In genomic region chr15:89398146-89398545, GRCm38 (mm10) we compare ENCODE assay signal across 33 mouse cellular contexts. TPM values are rescaled to one million over a fixed set of nuclear protein-coding genes. Genes with fewer than 3 reads are reported as not detected.
DNase-seq lines count a peak whose midpoint lies in the region; ATAC-seq and TF ChIP-seq lines count a peak whose summit lies in the region.
"Had no signal": no experiment of that assay in that cellular context is flagged by ENCODE, and none has a peak within 500 bp of the region (broad histone marks: within the 10 kb centered on the region; RNA-seq: fewer than 3 reads in every experiment).

No protein-coding gene starts in this region.

- H3K27ac ChIP-seq in forebrain, embryonic 14.5 days (ENCODE audit: low read depth, low read length) = no peak overlapping the region
- H3K27ac ChIP-seq in forebrain, embryonic 16.5 days (ENCODE audit: low read length) = no peak overlapping the region
- no peak overlapping the region for H3K27ac ChIP-seq in midbrain, postnatal 0 days (ENCODE audit: low read depth, low read length)
- H3K27ac ChIP-seq in midbrain, embryonic 15.5 days = no peak overlapping the region
- peak overlapping the region; percentile 100 for H3K27ac ChIP-seq in small intestine, adult 2 months (ENCODE audit: insufficient read depth, low read depth, low read length)
- no peak overlapping the region for H3K27ac ChIP-seq in kidney, embryonic 16.5 days (ENCODE audit: low read length)
- H3K27ac ChIP-seq: embryonic facial prominence, embryonic 13.5 days; forebrain, embryonic 10.5 days; forebrain, embryonic 13.5 days; heart, adult 2 months; heart, embryonic 10.5 days; hindbrain, embryonic 13.5 days had no signal

- no peaks in the 10 kb centered on the region for H3K36me3 ChIP-seq in forebrain, embryonic 14.5 days (ENCODE audit: control insufficient read depth, insufficient read depth, low read length)
- no peaks in the 10 kb centered on the region for H3K36me3 ChIP-seq in forebrain, embryonic 16.5 days (ENCODE audit: control insufficient read depth, insufficient read depth)
- H3K36me3 ChIP-seq in midbrain, postnatal 0 days (ENCODE audit: insufficient read depth, low read length) = no peaks in the 10 kb centered on the region
- H3K36me3 ChIP-seq in midbrain, embryonic 15.5 days (replicated peaks) = no peaks in the 10 kb centered on the region
- H3K36me3 ChIP-seq in small intestine, adult 2 months (ENCODE audit: control insufficient read depth, insufficient read depth, low read length) = no peaks in the 10 kb centered on the region
- no peaks in the 10 kb centered on the region for H3K36me3 ChIP-seq in kidney, embryonic 16.5 days (ENCODE audit: insufficient read depth, low read length)
- H3K36me3 ChIP-seq: embryonic facial prominence, embryonic 13.5 days; forebrain, embryonic 10.5 days; G1E; heart, embryonic 10.5 days; hindbrain, embryonic 13.5 days had no signal

- ATAC-seq in forebrain, embryonic 14.5 days = peak; percentile 52; the same call in 1 of the 2 replicates
- ATAC-seq in forebrain, embryonic 16.5 days = no peak
- ATAC-seq in midbrain, postnatal 0 days (ENCODE audit: low FRiP score) = no peak
- no peak for ATAC-seq in midbrain, embryonic 15.5 days (replicated peaks)
- ATAC-seq in kidney, embryonic 16.5 days (ENCODE audit: low FRiP score, low TSS enrichment) = no peak
- ATAC-seq: forebrain, embryonic 13.5 days; hindbrain, embryonic 16.5 days; inflammation-experienced regulatory T-cells, adult 6 months; intestine, embryonic 16.5 days; Patski had no signal

- no peaks in the 10 kb centered on the region for H3K9me3 ChIP-seq in forebrain, embryonic 14.5 days (replicated peaks; ENCODE audit: control insufficient read depth, low read length)
- H3K9me3 ChIP-seq in forebrain, embryonic 16.5 days (ENCODE audit: control insufficient read depth, low read length) = no peaks in the 10 kb centered on the region
- H3K9me3 ChIP-seq in midbrain, postnatal 0 days (ENCODE audit: low read length) = no peaks in the 10 kb centered on the region
- no peaks in the 10 kb centered on the region for H3K9me3 ChIP-seq in midbrain, embryonic 15.5 days
- no peaks in the 10 kb centered on the region for H3K9me3 ChIP-seq in kidney, embryonic 16.5 days (ENCODE audit: low read length)
- H3K9me3 ChIP-seq: embryonic facial prominence, embryonic 13.5 days; forebrain, embryonic 10.5 days; forebrain, embryonic 13.5 days; G1E; heart, embryonic 10.5 days; hindbrain, embryonic 13.5 days had no signal

- no peak for TF ChIP-seq POLR2A in small intestine, adult 2 months (IDR thresholded peaks at IDR 0.05; ENCODE audit: low read depth, low read length)

- peak; percentile 65 to 68 for DNase-seq in cerebellum, postnatal 10 days
- no peak for DNase-seq in cerebellum, postnatal 36 days
- DNase-seq in forebrain, embryonic 14.5 days (ENCODE audit: low spot score) = peak; percentile 42
- peak; percentile 49 for DNase-seq in midbrain, postnatal 0 days (ENCODE audit: low spot score)
- DNase-seq: adrenal gland, postnatal 10 days; adrenal gland, postnatal 36 days; cerebellum, adult 9-11 months; gastrocnemius, postnatal 36 days; heart, adult 2 months; kidney, adult 18-20 months had no signal

- no peak overlapping the region for H3K9ac ChIP-seq in forebrain, embryonic 14.5 days (ENCODE audit: low read length)
- H3K9ac ChIP-seq in forebrain, embryonic 16.5 days (replicated peaks; ENCODE audit: low read depth, low read length) = no peak overlapping the region
- H3K9ac ChIP-seq in midbrain, postnatal 0 days (replicated peaks; ENCODE audit: low read length, poor library complexity, severe bottlenecking) = no peak overlapping the region
- no peak overlapping the region for H3K9ac ChIP-seq in midbrain, embryonic 15.5 days
- no peak overlapping the region for H3K9ac ChIP-seq in kidney, embryonic 16.5 days (replicated peaks; ENCODE audit: low read length)
- H3K9ac ChIP-seq: embryonic facial prominence, embryonic 13.5 days; forebrain, embryonic 13.5 days; hindbrain, embryonic 13.5 days had no signal

- no peaks in the 10 kb centered on the region for H3K27me3 ChIP-seq in forebrain, embryonic 14.5 days (replicated peaks; ENCODE audit: control insufficient read depth, insufficient read depth, low read length)
- no peaks in the 10 kb centered on the region for H3K27me3 ChIP-seq in forebrain, embryonic 16.5 days (replicated peaks; ENCODE audit: control insufficient read depth, insufficient read depth, low read length)
- H3K27me3 ChIP-seq in midbrain, postnatal 0 days (ENCODE audit: insufficient read depth, low read length) = no peaks in the 10 kb centered on the region
- no peaks in the 10 kb centered on the region for H3K27me3 ChIP-seq in midbrain, embryonic 15.5 days (replicated peaks)
- H3K27me3 ChIP-seq in small intestine, adult 2 months (ENCODE audit: control insufficient read depth, insufficient read depth, low read length) = no peaks in the 10 kb centered on the region
- no peaks in the 10 kb centered on the region for H3K27me3 ChIP-seq in kidney, embryonic 16.5 days (ENCODE audit: insufficient read depth, low read length)
- H3K27me3 ChIP-seq: embryonic facial prominence, embryonic 13.5 days; forebrain, embryonic 13.5 days; hindbrain, embryonic 13.5 days had no signal

- TF ChIP-seq CTCF in midbrain, postnatal 0 days (IDR thresholded peaks at IDR 0.05) = no peak
- TF ChIP-seq CTCF in small intestine, adult 2 months (IDR thresholded peaks at IDR 0.05; ENCODE audit: extremely low read depth, insufficient read length, insufficient replicate concordance, low read depth, low read length) = no peak

- H3K4me1 ChIP-seq in forebrain, embryonic 14.5 days (ENCODE audit: control insufficient read depth, insufficient read depth, low read length) = no peaks in the 10 kb centered on the region
- H3K4me1 ChIP-seq in forebrain, embryonic 16.5 days (replicated peaks; ENCODE audit: control insufficient read depth, insufficient read depth, low read length) = no peaks in the 10 kb centered on the region
- H3K4me1 ChIP-seq in midbrain, postnatal 0 days (ENCODE audit: insufficient read depth, low read length) = no peaks in the 10 kb centered on the region
- H3K4me1 ChIP-seq in midbrain, embryonic 15.5 days = no peaks in the 10 kb centered on the region
- peaks cover 20% of the 10 kb centered on the region for H3K4me1 ChIP-seq in small intestine, adult 2 months (ENCODE audit: control insufficient read depth, insufficient read depth, insufficient read length, low read length)
- no peaks in the 10 kb centered on the region for H3K4me1 ChIP-seq in kidney, embryonic 16.5 days (ENCODE audit: insufficient read depth, low read length)
- H3K4me1 ChIP-seq: embryonic facial prominence, embryonic 13.5 days; forebrain, embryonic 13.5 days; heart, embryonic 10.5 days; hindbrain, embryonic 13.5 days had no signal

- H3K4me2 ChIP-seq in forebrain, embryonic 14.5 days (ENCODE audit: low read length) = no peak overlapping the region
- H3K4me2 ChIP-seq in forebrain, embryonic 16.5 days (ENCODE audit: low read length) = no peak overlapping the region
- H3K4me2 ChIP-seq in midbrain, postnatal 0 days (ENCODE audit: low read depth, low read length, poor library complexity, severe bottlenecking) = no peak overlapping the region
- no peak overlapping the region for H3K4me2 ChIP-seq in midbrain, embryonic 15.5 days
- no peak overlapping the region for H3K4me2 ChIP-seq in kidney, embryonic 16.5 days (replicated peaks; ENCODE audit: low read depth, low read length)
- H3K4me2 ChIP-seq: embryonic facial prominence, embryonic 13.5 days; forebrain, embryonic 13.5 days; hindbrain, embryonic 13.5 days had no signal

- WGBS in forebrain, embryonic 14.5 days = 51% methylated on average over 2 of the region's 2 CpGs
- 54% methylated on average over 2 of the region's 2 CpGs for WGBS in forebrain, embryonic 16.5 days
- 80% methylated on average over 2 of the region's 2 CpGs for WGBS in midbrain, postnatal 0 days
- 79% methylated on average over 2 of the region's 2 CpGs for WGBS in midbrain, embryonic 15.5 days
- 67% methylated on average over 2 of the region's 2 CpGs for WGBS in small intestine, adult 2 months
- WGBS in kidney, embryonic 16.5 days = 83% methylated on average over 2 of the region's 2 CpGs

- H3K4me3 ChIP-seq in forebrain, embryonic 14.5 days (ENCODE audit: low read depth, low read length) = no peak overlapping the region
- H3K4me3 ChIP-seq in forebrain, embryonic 16.5 days (replicated peaks; ENCODE audit: low read length) = no peak overlapping the region
- H3K4me3 ChIP-seq in midbrain, postnatal 0 days (ENCODE audit: low read depth, low read length) = no peak overlapping the region
- H3K4me3 ChIP-seq in midbrain, embryonic 15.5 days = no peak overlapping the region
- H3K4me3 ChIP-seq in small intestine, adult 2 months (ENCODE audit: low read depth, low read length) = no peak overlapping the region
- H3K4me3 ChIP-seq in kidney, embryonic 16.5 days (ENCODE audit: low read length) = no peak overlapping the region
- H3K4me3 ChIP-seq: embryonic facial prominence, embryonic 13.5 days; forebrain, embryonic 10.5 days; forebrain, embryonic 13.5 days; heart, adult 2 months; heart, embryonic 10.5 days; hindbrain, embryonic 13.5 days had no signal

RNA-seq across cellular contexts. Expression of gene Syce3, which starts 12.2 kb away (rescaled TPM):
- not detected in 2 replicates for polyA plus RNA-seq in forebrain, embryonic 14.5 days (2014; fragmentation: Nextera tagmentation; extraction: Ambion mirVana)
- polyA plus RNA-seq in forebrain, embryonic 16.5 days (2015; fragmentation: Nextera tagmentation; extraction: Ambion mirVana) = not detected in 2 replicates
- total RNA-seq in midbrain, postnatal 0 days (2014; rRNA removed) = not detected in 2 replicates
- polyA plus RNA-seq in midbrain, postnatal 0 days (2015; fragmentation: Nextera tagmentation; extraction: Ambion mirVana) = not detected in 2 replicates
- polyA plus RNA-seq in midbrain, embryonic 15.5 days (2015; fragmentation: Nextera tagmentation; extraction: Ambion mirVana) = not detected in 2 replicates
- 0.60 and 0.93 TPM in 2 replicates for polyA plus RNA-seq in small intestine, adult 2 months (2012; rRNA removed)
- polyA plus RNA-seq in kidney, embryonic 16.5 days (2015; fragmentation: Nextera tagmentation; extraction: Ambion mirVana) = not detected in 2 replicates
- total RNA-seq: adrenal gland, adult 18-20 months; adrenal gland, postnatal 10 days; adrenal gland, postnatal 36 days; CH12.LX; common myeloid progenitor, adult 5-6 weeks; G1E; gastrocnemius, adult 8-10 months; gastrocnemius, postnatal 36 days; granulocyte monocyte progenitor cell, adult 5-6 weeks; heart, adult 2 months; heart, postnatal 25 days; hematopoietic stem cell, adult 5-6 weeks had no signal
- polyA plus RNA-seq: embryonic facial prominence, embryonic 13.5 days; forebrain, embryonic 10.5 days; forebrain, embryonic 13.5 days; G1E; heart, adult 2 months; heart, embryonic 10.5 days; heart, embryonic 14.5 days; heart, postnatal 0 days; hindbrain, embryonic 13.5 days; hindbrain, embryonic 16.5 days; inflammation-experienced regulatory T-cells, adult 6 months; Patski had no signal

RNA-seq across cellular contexts. Expression of gene Klhdc7b, which starts 13.4 kb away (rescaled TPM):
- polyA plus RNA-seq in forebrain, embryonic 14.5 days (2014; fragmentation: Nextera tagmentation; extraction: Ambion mirVana) = not detected in 2 replicates
- polyA plus RNA-seq in forebrain, embryonic 16.5 days (2015; fragmentation: Nextera tagmentation; extraction: Ambion mirVana) = not detected in 2 replicates
- 0.14 and 0.22 TPM in 2 replicates for total RNA-seq in midbrain, postnatal 0 days (2014; rRNA removed)
- not detected in 2 replicates for polyA plus RNA-seq in midbrain, postnatal 0 days (2015; fragmentation: Nextera tagmentation; extraction: Ambion mirVana)
- polyA plus RNA-seq in midbrain, embryonic 15.5 days (2015; fragmentation: Nextera tagmentation; extraction: Ambion mirVana) = 0.05 TPM in 1 of 2 replicates, not detected in the other
- 1.1 and 1.4 TPM in 2 replicates for polyA plus RNA-seq in small intestine, adult 2 months (2012; rRNA removed)
- polyA plus RNA-seq in kidney, embryonic 16.5 days (2015; fragmentation: Nextera tagmentation; extraction: Ambion mirVana) = 0.04 TPM in 1 of 2 replicates, not detected in the other
- total RNA-seq: adrenal gland, adult 18-20 months; adrenal gland, postnatal 36 days; CH12.LX; common myeloid progenitor, adult 5-6 weeks; gastrocnemius, adult 8-10 months; gastrocnemius, postnatal 36 days; granulocyte monocyte progenitor cell, adult 5-6 weeks; heart, adult 2 months; heart, postnatal 25 days had no signal
- polyA plus RNA-seq: embryonic facial prominence, embryonic 13.5 days; forebrain, embryonic 13.5 days; G1E; heart, adult 2 months; heart, embryonic 10.5 days; heart, embryonic 14.5 days; heart, postnatal 0 days; intestine, embryonic 16.5 days; Patski had no signal

RNA-seq across cellular contexts. Expression of gene Odf3b, which starts 19.1 kb away (rescaled TPM):
- 2.8 and 2.9 TPM in 2 replicates for polyA plus RNA-seq in forebrain, embryonic 14.5 days (2014; fragmentation: Nextera tagmentation; extraction: Ambion mirVana)
- 1.9 and 3.3 TPM in 2 replicates for polyA plus RNA-seq in forebrain, embryonic 16.5 days (2015; fragmentation: Nextera tagmentation; extraction: Ambion mirVana)
- total RNA-seq in midbrain, postnatal 0 days (2014; rRNA removed) = 2.2 and 10.7 TPM in 2 replicates
- polyA plus RNA-seq in midbrain, postnatal 0 days (2015; fragmentation: Nextera tagmentation; extraction: Ambion mirVana) = 6.7 and 8.6 TPM in 2 replicates
- polyA plus RNA-seq in midbrain, embryonic 15.5 days (2015; fragmentation: Nextera tagmentation; extraction: Ambion mirVana) = 3.4 and 4.3 TPM in 2 replicates
- polyA plus RNA-seq in small intestine, adult 2 months (2012; rRNA removed) = 46.1 and 142 TPM in 2 replicates
- 1.1 and 1.6 TPM in 2 replicates for polyA plus RNA-seq in kidney, embryonic 16.5 days (2015; fragmentation: Nextera tagmentation; extraction: Ambion mirVana)
- total RNA-seq: adrenal gland, postnatal 36 days; CH12.LX; G1E had no signal
- polyA plus RNA-seq: G1E had no signal

RNA-seq across cellular contexts. Expression of gene Tymp, which starts 21.3 kb away (rescaled TPM):
- 2.4 and 2.8 TPM in 2 replicates for polyA plus RNA-seq in forebrain, embryonic 14.5 days (2014; fragmentation: Nextera tagmentation; extraction: Ambion mirVana)
- polyA plus RNA-seq in forebrain, embryonic 16.5 days (2015; fragmentation: Nextera tagmentation; extraction: Ambion mirVana) = 1.7 and 2.6 TPM in 2 replicates
- total RNA-seq in midbrain, postnatal 0 days (2014; rRNA removed) = 4.6 and 7.0 TPM in 2 replicates
- polyA plus RNA-seq in midbrain, postnatal 0 days (2015; fragmentation: Nextera tagmentation; extraction: Ambion mirVana) = 3.1 and 3.6 TPM in 2 replicates
- polyA plus RNA-seq in midbrain, embryonic 15.5 days (2015; fragmentation: Nextera tagmentation; extraction: Ambion mirVana) = 2.1 and 2.7 TPM in 2 replicates
- polyA plus RNA-seq in small intestine, adult 2 months (2012; rRNA removed) = 114 and 152 TPM in 2 replicates
- 0.94 and 1.9 TPM in 2 replicates for polyA plus RNA-seq in kidney, embryonic 16.5 days (2015; fragmentation: Nextera tagmentation; extraction: Ambion mirVana)
- total RNA-seq: hematopoietic stem cell, adult 5-6 weeks had no signal

RNA-seq across cellular contexts. Expression of gene Sco2, which starts 24.5 kb away (rescaled TPM):
- polyA plus RNA-seq in forebrain, embryonic 14.5 days (2014; fragmentation: Nextera tagmentation; extraction: Ambion mirVana) = 14.7 and 16.4 TPM in 2 replicates
- polyA plus RNA-seq in forebrain, embryonic 16.5 days (2015; fragmentation: Nextera tagmentation; extraction: Ambion mirVana) = 10.1 and 14.1 TPM in 2 replicates
- 24.9 and 36.1 TPM in 2 replicates for total RNA-seq in midbrain, postnatal 0 days (2014; rRNA removed)
- polyA plus RNA-seq in midbrain, postnatal 0 days (2015; fragmentation: Nextera tagmentation; extraction: Ambion mirVana) = 23.1 and 26.5 TPM in 2 replicates
- 15.7 and 15.8 TPM in 2 replicates for polyA plus RNA-seq in midbrain, embryonic 15.5 days (2015; fragmentation: Nextera tagmentation; extraction: Ambion mirVana)
- 239 and 317 TPM in 2 replicates for polyA plus RNA-seq in small intestine, adult 2 months (2012; rRNA removed)
- polyA plus RNA-seq in kidney, embryonic 16.5 days (2015; fragmentation: Nextera tagmentation; extraction: Ambion mirVana) = 9.7 and 11.8 TPM in 2 replicates

Comparison
In these comparisons a context has a peak if more than half of its experiments do, and no peak if none do; other contexts are left out.
1. DNase-seq: peak in cerebellum, postnatal 10 days (2 of 2), forebrain, embryonic 14.5 days (single experiment) and midbrain, postnatal 0 days (single experiment); none in cerebellum, postnatal 36 days (0 of 2).